Mouse (Mus musculus): ENCODE results near the gene Defa32. TPM values are rescaled to one million over a fixed set of nuclear protein-coding genes. Genes with fewer than 3 reads are reported as not detected.
"Not testable (repeated sequence)": the region's sequence is repeated elsewhere in the genome, so short reads cannot be mapped to it uniquely, and the experiment has no call there.

Gene Defa32
- polyA plus RNA-seq (2015; fragmentation: Nextera tagmentation; extraction: Ambion mirVana) = not detected in 2 replicates

GRCm38 (mm10) chr8:21528732-21529131 lies at the start of gene Defa32:
TSS of gene Defa32 (plus strand) at chr8:21529032.
- WGBS = no CpG with 5 or more reads among the region's 2 CpGs
- H3K4me3 ChIP-seq; H3K27me3 ChIP-seq; H3K9me3 ChIP-seq; H3K9ac ChIP-seq; H3K27ac ChIP-seq; H3K4me1 ChIP-seq; H3K36me3 ChIP-seq; H3K4me2 ChIP-seq (replicated peaks); ATAC-seq (ENCODE audit: low FRiP score, low read depth): not testable (repeated sequence)

GRCm38 (mm10) chr8:21508958-21509357 lies 19.9 kb upstream of the Defa32 start, which contains the start of gene Defa20:
TSS of gene Defa20 (plus strand) at chr8:21509258.
- not testable (repeated sequence) for H3K9me3 ChIP-seq; H3K4me3 ChIP-seq; H3K4me1 ChIP-seq; H3K27ac ChIP-seq; H3K36me3 ChIP-seq; H3K27me3 ChIP-seq; H3K4me2 ChIP-seq (replicated peaks); H3K9ac ChIP-seq; ATAC-seq (ENCODE audit: low FRiP score, low read depth)
- no CpG with 5 or more reads among the region's 2 CpGs for WGBS

GRCm38 (mm10) chr8:21565086-21565485 lies 36.3 kb downstream of the Defa32 start, which contains the start of gene Defa37:
TSS of gene Defa37 (plus strand) at chr8:21565386.
- not testable (repeated sequence) for H3K9me3 ChIP-seq; H3K9ac ChIP-seq; H3K4me2 ChIP-seq (replicated peaks); H3K36me3 ChIP-seq; H3K4me1 ChIP-seq; ATAC-seq (ENCODE audit: low FRiP score, low read depth); H3K27me3 ChIP-seq; H3K27ac ChIP-seq; H3K4me3 ChIP-seq
- no CpG with 5 or more reads among the region's 1 CpGs for WGBS

Other genes starting within 250 kb of the Defa32 start
- gene Defa27, start 213.5 kb upstream of the Defa32 start, polyA plus RNA-seq (2015; fragmentation: Nextera tagmentation; extraction: Ambion mirVana) = not detected in 2 replicates
- gene Defa29, start 202.0 kb upstream of the Defa32 start, polyA plus RNA-seq (2015; fragmentation: Nextera tagmentation; extraction: Ambion mirVana) = not detected in 2 replicates
- not detected in 2 replicates for gene Defa2, start 150.5 kb upstream of the Defa32 start, polyA plus RNA-seq (2015; fragmentation: Nextera tagmentation; extraction: Ambion mirVana)
- not detected in 2 replicates for gene Defa33, start 137.2 kb upstream of the Defa32 start, polyA plus RNA-seq (2015; fragmentation: Nextera tagmentation; extraction: Ambion mirVana)
- gene Defa36, start 101.6 kb upstream of the Defa32 start, polyA plus RNA-seq (2015; fragmentation: Nextera tagmentation; extraction: Ambion mirVana) = not detected in 2 replicates
- not detected in 2 replicates for gene Gm7849, start 72.5 kb upstream of the Defa32 start, polyA plus RNA-seq (2015; fragmentation: Nextera tagmentation; extraction: Ambion mirVana)
- gene Defa20, start 19.8 kb upstream of the Defa32 start, polyA plus RNA-seq (2015; fragmentation: Nextera tagmentation; extraction: Ambion mirVana) = not detected in 2 replicates
- not detected in 2 replicates for gene Defa37, start 36.4 kb downstream of the Defa32 start, polyA plus RNA-seq (2015; fragmentation: Nextera tagmentation; extraction: Ambion mirVana)
- not detected in 2 replicates for gene Defa28, start 54.0 kb downstream of the Defa32 start, polyA plus RNA-seq (2015; fragmentation: Nextera tagmentation; extraction: Ambion mirVana)
- not detected in 2 replicates for gene Gm7861, start 65.5 kb downstream of the Defa32 start, polyA plus RNA-seq (2015; fragmentation: Nextera tagmentation; extraction: Ambion mirVana)
- gene Defa26, start 89.2 kb downstream of the Defa32 start, polyA plus RNA-seq (2015; fragmentation: Nextera tagmentation; extraction: Ambion mirVana) = not detected in 2 replicates
- not detected in 2 replicates for gene Defa17, start 126.7 kb downstream of the Defa32 start, polyA plus RNA-seq (2015; fragmentation: Nextera tagmentation; extraction: Ambion mirVana)
- gene Defa34, start 136.8 kb downstream of the Defa32 start, polyA plus RNA-seq (2015; fragmentation: Nextera tagmentation; extraction: Ambion mirVana) = not detected in 2 replicates
- gene AY761184, start 174.6 kb downstream of the Defa32 start, polyA plus RNA-seq (2015; fragmentation: Nextera tagmentation; extraction: Ambion mirVana) = not detected in 2 replicates
- gene Defa24, start 205.5 kb downstream of the Defa32 start, polyA plus RNA-seq (2015; fragmentation: Nextera tagmentation; extraction: Ambion mirVana) = not detected in 2 replicates

All from limb, embryonic 13.5 days (tissue).